Mouse (Mus musculus) lung, adult 10 weeks (tissue): ENCODE data around the gene Gm438. TPM values are rescaled to one million over a fixed set of nuclear protein-coding genes. Genes with fewer than 3 reads are reported as not detected.

Source experiments
- polyA plus RNA-seq: library from polyadenylated mRNA; stranded (reverse); fragments of 350-450 nt; fragmentation: Illumina TruSeq; extraction: RNeasy Lipid Tissue Mini Kit (QIAGEN cat#74804); gene quantifications from one replicate; pipeline ENCODE4 v1.2.3, GENCODE M21; 2014; ENCODE audit warnings: low read depth, low replicate concordance; ENCODE audit not compliant: insufficient read depth

The Gm438 gene
- polyA plus RNA-seq, result not detected

GRCm38 (mm10) chr4:144786483-144786882 is at the start of gene Gm438:
Gm438 (minus strand) TSS chr4:144786583.

Other genes with a start within 250 kb of the Gm438 start
- gene Gm13124, start 221.4 kb downstream of the Gm438 start, polyA plus RNA-seq, result not detected
- not detected for gene Aadacl4, start 172.9 kb downstream of the Gm438 start, polyA plus RNA-seq
- not detected for gene Gm436, start 100.2 kb downstream of the Gm438 start, polyA plus RNA-seq
- gene Gm13178, start 65.2 kb downstream of the Gm438 start, polyA plus RNA-seq, result not detected
- 105 TPM for gene Dhrs3, start 106.2 kb upstream of the Gm438 start, polyA plus RNA-seq